Mouse (Mus musculus) forebrain, embryonic 10.5 days (tissue): Measurements from ENCODE around the gene Arhgap23. TPM values are rescaled to one million over a fixed set of nuclear protein-coding genes. Genes with fewer than 3 reads are reported as not detected.

Experiments
- DNase-seq: peaks from one replicate; pipeline ENCODE4 v3.0.0-alpha.2; 2017; ENCODE audit warnings: low spot score; ENCODE audit errors: extremely low spot score
- H3K27ac ChIP-seq: fragments of 300-500 bp; sonication (generic); 2 replicates; pipeline ENCODE4 v1.5.1; 2016; ENCODE audit warnings: mild to moderate bottlenecking
- H3K27me3 ChIP-seq: fragments of 300-500 bp; sonication (generic); 2 replicates; pipeline ENCODE4 v1.6.1; 2016; ENCODE audit warnings: mild to moderate bottlenecking; ENCODE audit not compliant: poor library complexity, severe bottlenecking
- H3K36me3 ChIP-seq: fragments of 300-500 bp; sonication (generic); replicated peaks from 2 replicates; pipeline ENCODE4 v1.6.1; 2016; ENCODE audit warnings: mild to moderate bottlenecking, moderate library complexity
- H3K4me1 ChIP-seq: fragments of 300-500 bp; sonication (generic); 2 replicates; pipeline ENCODE4 v1.6.1; 2016
- H3K4me3 ChIP-seq: fragments of 300-500 bp; sonication (generic); 2 replicates; pipeline ENCODE4 v1.5.1; 2016; ENCODE audit warnings: mild to moderate bottlenecking, moderate library complexity
- H3K9me3 ChIP-seq: fragments of 300-500 bp; sonication (generic); 2 replicates; pipeline ENCODE4 v1.6.1; 2016; ENCODE audit warnings: mild to moderate bottlenecking, moderate library complexity
- WGBS: fragments of 180-500 bp; shearing (Covaris S2); methylation state at CpG from one replicate; pipeline ENCODE4 v1.1.7; 2016; 5-methylcytosine and 5-hydroxymethylcytosine counted together
- polyA plus RNA-seq: library from polyadenylated mRNA; unstranded; fragments of >200 nt; fragmentation: Nextera tagmentation; extraction: Ambion mirVana; gene quantifications from 2 replicates; pipeline ENCODE4 v1.2.1, GENCODE M21; 2016

Arhgap23 gene
- polyA plus RNA-seq = 1.6 and 2.2 TPM in 2 replicates

- H3K4me1 ChIP-seq = peaks cover 62% of the 10 kb centered on the region
- WGBS = under 1% methylated on average over 29 of the region's 29 CpGs
- peaks cover 30% of the 10 kb centered on the region for H3K27me3 ChIP-seq
- H3K36me3 ChIP-seq = 0 out of 2 replicates have a peak, but pooled peaks cover 3% of the 10 kb centered on the region
- peak; percentile 84 for DNase-seq
- peak within 1 kb of the TSS; percentile 87 for H3K27ac ChIP-seq
- H3K4me3 ChIP-seq = peak within 1 kb of the TSS; percentile 77
- no peaks in the 10 kb centered on the region for H3K9me3 ChIP-seq
These were observed at the start of gene Arhgap23 for GRCm38 (mm10) chr11:97415330-97415711. Gene Arhgap23 (plus strand): TSS chr11:97415533.

GRCm38 (mm10) chr11:97365556-97365955 is 49.8 kb upstream of the Arhgap23 start:
- WGBS = 69% methylated on average over 1 of the region's 1 CpGs
- peak overlapping the region; percentile 100; the same call in 1 of the 2 replicates for H3K4me3 ChIP-seq
- H3K9me3 ChIP-seq = no peaks in the 10 kb centered on the region
- DNase-seq = no peak
- no peak overlapping the region for H3K27ac ChIP-seq
- H3K27me3 ChIP-seq = no peaks in the 10 kb centered on the region
- H3K36me3 ChIP-seq = peaks cover 12% of the 10 kb centered on the region
- H3K4me1 ChIP-seq = peaks cover 34% of the 10 kb centered on the region

GRCm38 (mm10) chr11:97368501-97368900 is 46.8 kb upstream of the Arhgap23 start:
- no peak overlapping the region for H3K27ac ChIP-seq
- no peak for DNase-seq

GRCm38 (mm10) chr11:97370329-97371091 is 44.8 kb upstream of the Arhgap23 start:
- Histone ChIP-seq H3K36me3 (peaks cover 35% of the 10 kb centered on the region), H3K27me3 (no peaks in the 10 kb centered on the region), H3K4me3 (no peak overlapping the region), H3K4me1 (peaks cover 8% of the 10 kb centered on the region), H3K27ac (no peak overlapping the region), H3K9me3 (no peaks in the 10 kb centered on the region)
- WGBS = 89% methylated on average over 7 of the region's 7 CpGs
- DNase-seq = no peak

More at GRCm38 (mm10) chr11:97368501-97368900, 46.8 kb upstream of the Arhgap23 start:
- H3K27me3 ChIP-seq = no peaks in the 10 kb centered on the region
- no peak overlapping the region for H3K4me3 ChIP-seq
- H3K4me1 ChIP-seq = peaks cover 28% of the 10 kb centered on the region
- peaks cover 18% of the 10 kb centered on the region for H3K36me3 ChIP-seq
- no peaks in the 10 kb centered on the region for H3K9me3 ChIP-seq
- 92% methylated on average over 5 of the region's 5 CpGs for WGBS

- 0 out of 2 replicates have a peak, but pooled peaks cover 2% of the 10 kb centered on the region for H3K4me1 ChIP-seq
- no peak for DNase-seq
- H3K36me3 ChIP-seq = peaks cover 50% of the 10 kb centered on the region
- no peak overlapping the region for H3K4me3 ChIP-seq
- no peaks in the 10 kb centered on the region for H3K9me3 ChIP-seq
- 91% methylated on average over 6 of the region's 6 CpGs for WGBS
- H3K27me3 ChIP-seq = no peaks in the 10 kb centered on the region
- no peak overlapping the region for H3K27ac ChIP-seq
These were observed 43.0 kb upstream of the Arhgap23 start for GRCm38 (mm10) chr11:97372159-97372864.

GRCm38 (mm10) chr11:97373402-97373801 is 41.9 kb upstream of the Arhgap23 start:
- Histone ChIP-seq H3K9me3 (no peaks in the 10 kb centered on the region), H3K27me3 (no peaks in the 10 kb centered on the region), H3K4me3 (no peak overlapping the region), H3K36me3 (peaks cover 55% of the 10 kb centered on the region), H3K4me1 (0 out of 2 replicates have a peak, but pooled peaks cover 2% of the 10 kb centered on the region), H3K27ac (no peak overlapping the region)
- no peak for DNase-seq
- 94% methylated on average over 2 of the region's 2 CpGs for WGBS

GRCm38 (mm10) chr11:97380036-97380435 is 35.3 kb upstream of the Arhgap23 start:
- Histone ChIP-seq H3K4me1 (no peaks in the 10 kb centered on the region), H3K27ac (no peak overlapping the region), H3K4me3 (no peak overlapping the region), H3K36me3 (peaks cover 85% of the 10 kb centered on the region), H3K27me3 (no peaks in the 10 kb centered on the region), H3K9me3 (no peaks in the 10 kb centered on the region)
- 86% methylated on average over 3 of the region's 3 CpGs for WGBS
- no peak for DNase-seq

- H3K4me3 ChIP-seq = no peak overlapping the region
- DNase-seq = no peak
- no peak overlapping the region for H3K27ac ChIP-seq
- no peaks in the 10 kb centered on the region for H3K9me3 ChIP-seq
- H3K36me3 ChIP-seq = peaks cover 77% of the 10 kb centered on the region
- no peaks in the 10 kb centered on the region for H3K27me3 ChIP-seq
- 97% methylated on average over 2 of the region's 2 CpGs for WGBS
- no peaks in the 10 kb centered on the region for H3K4me1 ChIP-seq
These were observed 32.3 kb upstream of the Arhgap23 start for GRCm38 (mm10) chr11:97383017-97383416.

- Histone ChIP-seq H3K4me3 (no peak overlapping the region), H3K36me3 (peaks cover 76% of the 10 kb centered on the region), H3K27me3 (no peaks in the 10 kb centered on the region), H3K4me1 (no peaks in the 10 kb centered on the region), H3K27ac (no peak overlapping the region), H3K9me3 (no peaks in the 10 kb centered on the region)
- WGBS = 81% methylated on average over 2 of the region's 2 CpGs
- DNase-seq = no peak
These were observed 31.6 kb upstream of the Arhgap23 start for GRCm38 (mm10) chr11:97383764-97384163.

GRCm38 (mm10) chr11:97387811-97388210 is 27.5 kb upstream of the Arhgap23 start:
- Histone ChIP-seq H3K27me3 (no peaks in the 10 kb centered on the region), H3K9me3 (no peaks in the 10 kb centered on the region), H3K36me3 (peaks cover 83% of the 10 kb centered on the region), H3K4me3 (no peak overlapping the region), H3K4me1 (no peaks in the 10 kb centered on the region), H3K27ac (no peak overlapping the region)
- 90% methylated on average over 2 of the region's 2 CpGs for WGBS
- no peak for DNase-seq

GRCm38 (mm10) chr11:97389127-97389526 is 26.2 kb upstream of the Arhgap23 start:
- Histone ChIP-seq H3K4me3 (no peak overlapping the region), H3K27ac (no peak overlapping the region), H3K9me3 (no peaks in the 10 kb centered on the region), H3K36me3 (peaks cover 83% of the 10 kb centered on the region), H3K4me1 (no peaks in the 10 kb centered on the region; the same call in 1 of the 2 replicates), H3K27me3 (no peaks in the 10 kb centered on the region)
- 89% methylated on average over 8 of the region's 8 CpGs for WGBS
- no peak for DNase-seq

GRCm38 (mm10) chr11:97393658-97394057 is 21.7 kb upstream of the Arhgap23 start:
- Histone ChIP-seq H3K36me3 (peaks cover 85% of the 10 kb centered on the region), H3K27me3 (no peaks in the 10 kb centered on the region), H3K9me3 (no peaks in the 10 kb centered on the region), H3K4me3 (no peak overlapping the region), H3K27ac (no peak overlapping the region), H3K4me1 (no peaks in the 10 kb centered on the region; the same call in 1 of the 2 replicates)
- DNase-seq = no peak
- 77% methylated on average over 11 of the region's 11 CpGs for WGBS

- 88% methylated on average over 11 of the region's 11 CpGs for WGBS
- no peak for DNase-seq
These were observed 21.2 kb upstream of the Arhgap23 start for GRCm38 (mm10) chr11:97394146-97394545.

More at GRCm38 (mm10) chr11:97394146-97394545, 21.2 kb upstream of the Arhgap23 start:
- Histone ChIP-seq H3K4me1 (no peaks in the 10 kb centered on the region; the same call in 1 of the 2 replicates), H3K9me3 (no peaks in the 10 kb centered on the region), H3K36me3 (peaks cover 82% of the 10 kb centered on the region), H3K4me3 (no peak overlapping the region), H3K27me3 (no peaks in the 10 kb centered on the region), H3K27ac (no peak overlapping the region)
